Mouse (Mus musculus) olfactory bulb, adult 2 months (tissue): ENCODE results near the gene Pnpla1.

Experiments
- CTCF ChIP-seq: fragments of 200-500 bp; IDR thresholded peaks from 2 replicates; pipeline ENCODE4 v1.5.1; 2012; ENCODE audit warnings: low read depth, mild to moderate bottlenecking, low read length, moderate library complexity; ENCODE audit not compliant: insufficient read depth
- POLR2A ChIP-seq: fragments of 200-500 bp; IDR thresholded peaks from 2 replicates; pipeline ENCODE4 v1.6.1; 2012; ENCODE audit warnings: mild to moderate bottlenecking, low read depth, low read length, moderate library complexity; ENCODE audit not compliant: insufficient read depth

- TF ChIP-seq CTCF (peak; percentile 27; the same call in 1 of the 2 replicates), POLR2A (no peak)
Measured at GRCm38 (mm10) chr17:28909252-28909941, 51.2 kb downstream of the Pnpla1 start.
